Mouse (Mus musculus) ES-E14 (cell line): ENCODE measurements at regions not wholly inside any gene's neighbourhood (a gene's known extent, or its start where the extent isn't known, plus 50 kb on each side); places are given as distances from the start of the nearest gene placed in this dataset.

Experiments
- CHD2 ChIP-seq: IDR thresholded peaks from 2 replicates; pipeline ENCODE4 v1.6.1; 2014; ENCODE audit warnings: mild to moderate bottlenecking, low read depth, low read length, inconsistent platforms
- ZC3H11A ChIP-seq: IDR thresholded peaks from 2 replicates; pipeline ENCODE4 v1.6.1; 2012; ENCODE audit warnings: low read depth, mild to moderate bottlenecking, inconsistent platforms, low read length, borderline replicate concordance

GRCm38 (mm10) chr9:14116097-14116840 is 158.6 kb upstream of the Sesn3 start:
- TF ChIP-seq CHD2 (no peak), ZC3H11A (no peak)
